ENCODE assay signal across 8 mouse cellular contexts in genomic region chr7:27310306-27310705, GRCm38 (mm10). TPM values are rescaled to one million over a fixed set of nuclear protein-coding genes. Genes with fewer than 3 reads are reported as not detected.
DNase-seq lines count a peak whose midpoint lies in the region; ATAC-seq and TF ChIP-seq lines count a peak whose summit lies in the region.

No protein-coding gene starts in this region.

- peak overlapping the region; percentile 53 for H3K27ac ChIP-seq in embryonic facial prominence, embryonic 15.5 days (replicated peaks)
- no peak overlapping the region for H3K27ac ChIP-seq in hindbrain, embryonic 12.5 days
- no peak overlapping the region for H3K27ac ChIP-seq in testis, adult 2 months (ENCODE audit: control insufficient read depth, insufficient read depth, low read depth, low read length)

- no peaks in the 10 kb centered on the region for H3K27me3 ChIP-seq in E14TG2a.4 (ENCODE audit: insufficient read depth, low read length)
- H3K27me3 ChIP-seq in embryonic facial prominence, embryonic 15.5 days = peaks cover 5% of the 10 kb centered on the region; the same call in 1 of the 2 replicates
- H3K27me3 ChIP-seq in hindbrain, embryonic 12.5 days = peaks cover 28% of the 10 kb centered on the region
- H3K27me3 ChIP-seq in testis, adult 2 months (ENCODE audit: control insufficient read depth, insufficient read depth, low read length) = no peaks in the 10 kb centered on the region

- H3K4me1 ChIP-seq in E14TG2a.4 (replicated peaks; ENCODE audit: low read depth, low read length) = peaks cover 49% of the 10 kb centered on the region
- H3K4me1 ChIP-seq in embryonic facial prominence, embryonic 15.5 days = peaks cover 14% of the 10 kb centered on the region
- H3K4me1 ChIP-seq in hindbrain, embryonic 12.5 days = peaks cover 14% of the 10 kb centered on the region
- 0 out of 2 replicates have a peak, but pooled peaks cover 2% of the 10 kb centered on the region for H3K4me1 ChIP-seq in lung, adult 2 months (ENCODE audit: control insufficient read depth, insufficient read depth, low read length)
- H3K4me1 ChIP-seq in testis, adult 2 months (ENCODE audit: control insufficient read depth, insufficient read depth, low read length) = peaks cover 27% of the 10 kb centered on the region

- peak; percentile 70 for DNase-seq in adrenal gland, postnatal 10 days
- no peak for DNase-seq in adrenal gland, postnatal 4 days (ENCODE audit: low spot score in 2 of 2)
- peak; percentile 46 for DNase-seq in lung, adult 2 months
- no peak for DNase-seq in left cerebral cortex, adult 8-10 months (ENCODE audit: low spot score in 2 of 2)

- H3K4me2 ChIP-seq in embryonic facial prominence, embryonic 15.5 days (replicated peaks) = peak overlapping the region; percentile 30
- peak overlapping the region; percentile 53 for H3K4me2 ChIP-seq in hindbrain, embryonic 12.5 days (replicated peaks)

- ATAC-seq in embryonic facial prominence, embryonic 15.5 days (ENCODE audit: insufficient number of reproducible peaks, low FRiP score, low TSS enrichment, low read depth) = 0 out of 2 replicates have a peak, but pooled peaks have one; percentile 11
- ATAC-seq in hindbrain, embryonic 12.5 days (ENCODE audit: low FRiP score) = peak; percentile 33; the same call in 1 of the 2 replicates

- H3K9ac ChIP-seq in embryonic facial prominence, embryonic 15.5 days = no peak overlapping the region
- peak overlapping the region; percentile 50; the same call in 1 of the 2 replicates for H3K9ac ChIP-seq in hindbrain, embryonic 12.5 days

- H3K36me3 ChIP-seq in E14TG2a.4 (ENCODE audit: insufficient read depth, low read length) = peaks cover 56% of the 10 kb centered on the region
- peaks cover 28% of the 10 kb centered on the region for H3K36me3 ChIP-seq in embryonic facial prominence, embryonic 15.5 days
- H3K36me3 ChIP-seq in hindbrain, embryonic 12.5 days = no peaks in the 10 kb centered on the region
- H3K36me3 ChIP-seq in testis, adult 2 months (ENCODE audit: control insufficient read depth, insufficient read depth, low read length) = no peaks in the 10 kb centered on the region

- no peak for TF ChIP-seq CTCF in E14TG2a.4 (conservative IDR thresholded peaks at IDR 0.05; ENCODE audit: low read length)
- no peak for TF ChIP-seq CTCF in lung, adult 2 months (IDR thresholded peaks at IDR 0.05; ENCODE audit: insufficient read depth, low read length)
- TF ChIP-seq CTCF in testis, adult 2 months (IDR thresholded peaks at IDR 0.05; ENCODE audit: control insufficient read depth, insufficient read depth, insufficient replicate concordance, low read depth, low read length) = no peak

- peak overlapping the region; percentile 84 for H3K4me3 ChIP-seq in E14TG2a.4 (replicated peaks; ENCODE audit: low read length)
- 0 out of 2 replicates have a peak overlapping the region, but pooled peaks have one; percentile 6 for H3K4me3 ChIP-seq in embryonic facial prominence, embryonic 15.5 days (replicated peaks)
- peak overlapping the region; percentile 30 for H3K4me3 ChIP-seq in hindbrain, embryonic 12.5 days
- H3K4me3 ChIP-seq in lung, adult 2 months (replicated peaks; ENCODE audit: extremely low read depth, low read depth, low read length) = no peak overlapping the region
- peak overlapping the region; percentile 35 for H3K4me3 ChIP-seq in testis, adult 2 months (ENCODE audit: control insufficient read depth, low read depth, low read length)

- peaks cover 22% of the 10 kb centered on the region for H3K9me3 ChIP-seq in E14TG2a.4 (ENCODE audit: low read length)
- H3K9me3 ChIP-seq in embryonic facial prominence, embryonic 15.5 days (replicated peaks) = peaks cover 11% of the 10 kb centered on the region; the same call in 1 of the 2 replicates
- peaks cover 15% of the 10 kb centered on the region for H3K9me3 ChIP-seq in hindbrain, embryonic 12.5 days (replicated peaks)

- no peak for TF ChIP-seq POLR2A in lung, adult 2 months (IDR thresholded peaks at IDR 0.05; ENCODE audit: borderline replicate concordance, extremely low read depth, low read depth, low read length)
- no peak for TF ChIP-seq POLR2A in testis, adult 2 months (IDR thresholded peaks at IDR 0.05; ENCODE audit: control insufficient read depth, low read depth, low read length)

- WGBS in embryonic facial prominence, embryonic 15.5 days = 9% methylated on average over 17 of the region's 17 CpGs
- 7% methylated on average over 17 of the region's 17 CpGs for WGBS in hindbrain, embryonic 12.5 days
- WGBS in lung, adult 2 months = 18% methylated on average over 17 of the region's 17 CpGs

RNA-seq across cellular contexts. Expression of gene Ltbp4, which starts 27.2 kb away (rescaled TPM):
- 100 to 1,000 TPM; 107 to 111 TPM for total RNA-seq in adrenal gland, postnatal 10 days (2021)
- total RNA-seq in adrenal gland, postnatal 4 days (2021) = 100 to 1,000 TPM in 1 of 2 experiments, 10 to 100 TPM in 1; 95.4 to 102 TPM
- polyA plus RNA-seq in embryonic facial prominence, embryonic 15.5 days (2015; fragmentation: Nextera tagmentation; extraction: Ambion mirVana) = 85.5 and 92.3 TPM in 2 replicates
- 8.7 and 8.9 TPM in 2 replicates for polyA plus RNA-seq in hindbrain, embryonic 12.5 days (2016; fragmentation: Nextera tagmentation; extraction: Ambion mirVana)
- 496 and 612 TPM in 2 replicates for polyA plus RNA-seq in lung, adult 2 months (2012; rRNA removed)
- polyA plus RNA-seq in testis, adult 2 months (2012; rRNA removed) = 23.9 and 26.1 TPM in 2 replicates
- total RNA-seq in left cerebral cortex, adult 8-10 months (2022) = 10 to 100 TPM; 41.9 to 51.1 (median 44.6) TPM

RNA-seq across cellular contexts. Expression of gene Shkbp1, which starts 45.5 kb away (rescaled TPM):
- total RNA-seq in adrenal gland, postnatal 10 days (2021) = 10 to 100 TPM; 19.6 to 22.9 TPM
- 10 to 100 TPM; 22.9 to 31.7 TPM for total RNA-seq in adrenal gland, postnatal 4 days (2021)
- 36.8 and 46.2 TPM in 2 replicates for polyA plus RNA-seq in embryonic facial prominence, embryonic 15.5 days (2015; fragmentation: Nextera tagmentation; extraction: Ambion mirVana)
- 72.4 and 76.2 TPM in 2 replicates for polyA plus RNA-seq in hindbrain, embryonic 12.5 days (2016; fragmentation: Nextera tagmentation; extraction: Ambion mirVana)
- polyA plus RNA-seq in lung, adult 2 months (2012; rRNA removed) = 76.4 and 85.1 TPM in 2 replicates
- 18.3 and 22.4 TPM in 2 replicates for polyA plus RNA-seq in testis, adult 2 months (2012; rRNA removed)
- total RNA-seq in left cerebral cortex, adult 8-10 months (2022) = 10 to 100 TPM; 20.7 to 25.9 (median 23.1) TPM

RNA-seq across cellular contexts. Expression of gene Gm20479, which starts 46.9 kb away (rescaled TPM):
- total RNA-seq in adrenal gland, postnatal 10 days (2021) = 1 to 10 TPM in 1 of 2 experiments, not detected in 1; 2.5 TPM
- total RNA-seq in adrenal gland, postnatal 4 days (2021) = 1 to 10 TPM in 1 of 2 experiments, not detected in 1; 2.5 TPM
- 0.35 and 0.43 TPM in 2 replicates for polyA plus RNA-seq in embryonic facial prominence, embryonic 15.5 days (2015; fragmentation: Nextera tagmentation; extraction: Ambion mirVana)
- polyA plus RNA-seq in hindbrain, embryonic 12.5 days (2016; fragmentation: Nextera tagmentation; extraction: Ambion mirVana) = 0.43 and 0.59 TPM in 2 replicates
- not detected in 2 replicates for polyA plus RNA-seq in lung, adult 2 months (2012; rRNA removed)
- polyA plus RNA-seq in testis, adult 2 months (2012; rRNA removed) = 0.35 and 0.89 TPM in 2 replicates
- total RNA-seq in left cerebral cortex, adult 8-10 months (2022) = not detected

RNA-seq across cellular contexts. Expression of gene Numbl, which starts 52.1 kb away (rescaled TPM):
- total RNA-seq in adrenal gland, postnatal 10 days (2021) = 10 to 100 TPM; 11.3 to 13.6 TPM
- 10 to 100 TPM; 21.0 to 21.1 TPM for total RNA-seq in adrenal gland, postnatal 4 days (2021)
- polyA plus RNA-seq in embryonic facial prominence, embryonic 15.5 days (2015; fragmentation: Nextera tagmentation; extraction: Ambion mirVana) = 48.7 and 49.3 TPM in 2 replicates
- 60.2 and 63.0 TPM in 2 replicates for polyA plus RNA-seq in hindbrain, embryonic 12.5 days (2016; fragmentation: Nextera tagmentation; extraction: Ambion mirVana)
- 33.0 and 36.4 TPM in 2 replicates for polyA plus RNA-seq in lung, adult 2 months (2012; rRNA removed)
- polyA plus RNA-seq in testis, adult 2 months (2012; rRNA removed) = 5.9 and 7.8 TPM in 2 replicates
- total RNA-seq in left cerebral cortex, adult 8-10 months (2022) = 10 to 100 TPM; 89.4 to 99.0 (median 95.1) TPM

Comparison
In these comparisons a context has a peak if more than half of its experiments do, and no peak if none do; other contexts are left out.
1. DNase-seq: peak in adrenal gland, postnatal 10 days (single experiment) and lung, adult 2 months (single experiment); none in adrenal gland, postnatal 4 days (0 of 2) and left cerebral cortex, adult 8-10 months (0 of 2).